Mouse (Mus musculus) intestine, postnatal 0 days (tissue): ENCODE measurements at regions not wholly inside any gene's neighbourhood (a gene's known extent, or its start where the extent isn't known, plus 50 kb on each side); places are given as distances from the start of the nearest gene placed in this dataset.

Source experiments
- ATAC-seq: fragments of 200-750 bp; cut with Nextera tagmentation; 2 replicates; pipeline ENCODE4 v1.8.0; 2017; ENCODE audit warnings: mild to moderate bottlenecking, moderate TSS enrichment, moderate library complexity
- H3K27ac ChIP-seq: fragments of 300-500 bp; sonication (generic); 2 replicates; pipeline ENCODE4 v1.5.1; 2014; ENCODE audit warnings: mild to moderate bottlenecking, low read depth, low read length, moderate library complexity
- H3K27me3 ChIP-seq: fragments of 300-500 bp; sonication (generic); replicated peaks from 2 replicates; pipeline ENCODE4 v1.6.1; 2014; ENCODE audit warnings: low read length, mixed read lengths; ENCODE audit not compliant: control insufficient read depth, insufficient read depth
- H3K36me3 ChIP-seq: fragments of 300-500 bp; sonication (generic); 2 replicates; pipeline ENCODE4 v1.6.1; 2014; ENCODE audit warnings: mild to moderate bottlenecking, moderate library complexity; ENCODE audit not compliant: control insufficient read depth, insufficient read depth
- H3K4me1 ChIP-seq: fragments of 300-500 bp; sonication (generic); replicated peaks from 2 replicates; pipeline ENCODE4 v1.6.1; 2014; ENCODE audit warnings: antibody characterized with exemption, low read length, mixed read lengths; ENCODE audit not compliant: control insufficient read depth, insufficient read depth
- H3K4me2 ChIP-seq: fragments of 300-500 bp; sonication (generic); replicated peaks from 2 replicates; pipeline ENCODE4 v1.6.1; 2014; ENCODE audit warnings: low read depth, mild to moderate bottlenecking, moderate library complexity
- H3K4me3 ChIP-seq: fragments of 300-500 bp; sonication (generic); 2 replicates; pipeline ENCODE4 v1.5.1; 2014; ENCODE audit warnings: low read depth, low read length
- H3K9ac ChIP-seq: fragments of 300-500 bp; sonication (generic); 2 replicates; pipeline ENCODE4 v1.6.1; 2014; ENCODE audit warnings: mild to moderate bottlenecking, low read depth, low read length
- H3K9me3 ChIP-seq: fragments of 300-500 bp; sonication (generic); 2 replicates; pipeline ENCODE4 v1.6.1; 2016; ENCODE audit warnings: mixed run types; ENCODE audit not compliant: control insufficient read depth
- CTCF ChIP-seq: sonication (generic); IDR thresholded peaks from 2 replicates; pipeline ENCODE4 v1.5.1; 2016; ENCODE audit warnings: low read depth, mild to moderate bottlenecking, control low read depth, antibody characterized with exemption, moderate library complexity
- WGBS: fragments of 180-500 bp; shearing (Covaris S2); extraction: QIAGEN DNeasy Blood & Tissue Kit; methylation state at CpG from one replicate; pipeline ENCODE4 v1.1.7; 2014; 5-methylcytosine and 5-hydroxymethylcytosine counted together

GRCm38 (mm10) chr14:9227670-9228069 is 561.6 kb upstream of the 4930452B06Rik start:
- Histone ChIP-seq H3K4me2 (no peak overlapping the region), H3K4me1 (no peaks in the 10 kb centered on the region), H3K9ac (no peak overlapping the region), H3K36me3 (no peaks in the 10 kb centered on the region), H3K4me3 (no peak overlapping the region), H3K27ac (no peak overlapping the region), H3K9me3 (no peaks in the 10 kb centered on the region), H3K27me3 (no peaks in the 10 kb centered on the region)
- WGBS: 92% methylated on average over 6 of the region's 6 CpGs
- ATAC-seq: no peak
- no peak for TF ChIP-seq CTCF

GRCm38 (mm10) chr14:9200246-9200645 is 534.2 kb upstream of the 4930452B06Rik start:
- 69% methylated on average over 2 of the region's 2 CpGs for WGBS
- H3K4me2 ChIP-seq: no peak overlapping the region
- H3K9me3 ChIP-seq: no peaks in the 10 kb centered on the region
- H3K27ac ChIP-seq: no peak overlapping the region
- TF ChIP-seq CTCF: no peak
- no peaks in the 10 kb centered on the region for H3K27me3 ChIP-seq
- no peaks in the 10 kb centered on the region for H3K4me1 ChIP-seq
- no peaks in the 10 kb centered on the region for H3K36me3 ChIP-seq
- no peak for ATAC-seq
- H3K9ac ChIP-seq: no peak overlapping the region
- H3K4me3 ChIP-seq: no peak overlapping the region

GRCm38 (mm10) chr14:9192122-9192769 is 526.2 kb upstream of the 4930452B06Rik start:
- Histone ChIP-seq H3K4me1 (no peaks in the 10 kb centered on the region), H3K36me3 (no peaks in the 10 kb centered on the region), H3K4me2 (no peak overlapping the region), H3K4me3 (no peak overlapping the region), H3K9me3 (no peaks in the 10 kb centered on the region), H3K9ac (no peak overlapping the region), H3K27ac (no peak overlapping the region), H3K27me3 (no peaks in the 10 kb centered on the region)
- no peak for ATAC-seq
- no peak for TF ChIP-seq CTCF
- 75% methylated on average over 4 of the region's 4 CpGs for WGBS

GRCm38 (mm10) chr14:9191664-9192063 is 525.6 kb upstream of the 4930452B06Rik start:
- H3K27me3 ChIP-seq: no peaks in the 10 kb centered on the region
- no peaks in the 10 kb centered on the region for H3K9me3 ChIP-seq
- TF ChIP-seq CTCF: no peak
- ATAC-seq: no peak
- H3K4me2 ChIP-seq: no peak overlapping the region
- no peak overlapping the region for H3K4me3 ChIP-seq
- 68% methylated on average over 3 of the region's 3 CpGs for WGBS
- H3K36me3 ChIP-seq: no peaks in the 10 kb centered on the region
- no peak overlapping the region for H3K27ac ChIP-seq
- no peaks in the 10 kb centered on the region for H3K4me1 ChIP-seq
- H3K9ac ChIP-seq: no peak overlapping the region

GRCm38 (mm10) chr14:9161336-9161735 is 495.3 kb upstream of the 4930452B06Rik start:
- Histone ChIP-seq H3K9ac (no peak overlapping the region), H3K4me1 (no peaks in the 10 kb centered on the region), H3K4me2 (no peak overlapping the region), H3K27ac (no peak overlapping the region), H3K36me3 (no peaks in the 10 kb centered on the region), H3K27me3 (no peaks in the 10 kb centered on the region), H3K9me3 (no peaks in the 10 kb centered on the region), H3K4me3 (no peak overlapping the region)
- WGBS: 95% methylated on average over 2 of the region's 2 CpGs
- no peak for TF ChIP-seq CTCF
- no peak for ATAC-seq

- Histone ChIP-seq H3K9me3 (no peaks in the 10 kb centered on the region), H3K27ac (no peak overlapping the region), H3K4me3 (no peak overlapping the region), H3K36me3 (no peaks in the 10 kb centered on the region), H3K27me3 (no peaks in the 10 kb centered on the region), H3K9ac (no peak overlapping the region), H3K4me1 (no peaks in the 10 kb centered on the region), H3K4me2 (no peak overlapping the region)
- no peak for TF ChIP-seq CTCF
- ATAC-seq: no peak
- 26% methylated on average over 3 of the region's 3 CpGs for WGBS
Measured at GRCm38 (mm10) chr14:9157941-9158340, 491.9 kb upstream of the 4930452B06Rik start.

- TF ChIP-seq CTCF: no peak
- no peak overlapping the region for H3K27ac ChIP-seq
- no peak overlapping the region for H3K4me2 ChIP-seq
- no peaks in the 10 kb centered on the region for H3K9me3 ChIP-seq
- H3K36me3 ChIP-seq: no peaks in the 10 kb centered on the region
- 60% methylated on average over 1 of the region's 1 CpGs for WGBS
- no peak for ATAC-seq
- no peak overlapping the region for H3K4me3 ChIP-seq
- no peak overlapping the region for H3K9ac ChIP-seq
- no peaks in the 10 kb centered on the region for H3K27me3 ChIP-seq
- no peaks in the 10 kb centered on the region for H3K4me1 ChIP-seq
Measured at GRCm38 (mm10) chr14:9150841-9151240, 484.8 kb upstream of the 4930452B06Rik start.
